Mouse (Mus musculus): ENCODE results near the gene Pym1.

- TF ChIP-seq GATA1 (IDR thresholded peaks at IDR 0.05; ENCODE audit: low read length): no peak
- no peak for TF ChIP-seq TAL1 (IDR thresholded peaks at IDR 0.05; ENCODE audit: low read length)
These were observed 46.7 kb downstream of the Pym1 start for GRCm38 (mm10) chr10:128794391-128794790.
